Mouse (Mus musculus) olfactory bulb, adult 2 months (tissue): Measurements from ENCODE around the gene Cap2. TPM values are rescaled to one million over a fixed set of nuclear protein-coding genes. Genes with fewer than 3 reads are reported as not detected.

ENCODE experiments used
- H3K27ac ChIP-seq: fragments of 200-500 bp; 2 replicates; pipeline ENCODE4 v1.5.1; 2012; ENCODE audit warnings: low read depth, low read length; ENCODE audit not compliant: insufficient read depth
- H3K4me1 ChIP-seq: fragments of 200-500 bp; 2 replicates; pipeline ENCODE4 v1.6.1; 2012; ENCODE audit warnings: low read length; ENCODE audit not compliant: control insufficient read depth, insufficient read depth
- H3K4me3 ChIP-seq: fragments of 200-500 bp; 2 replicates; pipeline ENCODE4 v1.5.1; 2012; ENCODE audit warnings: mild to moderate bottlenecking, low read depth, low read length, moderate library complexity; ENCODE audit not compliant: insufficient read depth
- CTCF ChIP-seq: fragments of 200-500 bp; IDR thresholded peaks from 2 replicates; pipeline ENCODE4 v1.5.1; 2012; ENCODE audit warnings: low read depth, mild to moderate bottlenecking, low read length, moderate library complexity; ENCODE audit not compliant: insufficient read depth
- POLR2A ChIP-seq: fragments of 200-500 bp; IDR thresholded peaks from 2 replicates; pipeline ENCODE4 v1.6.1; 2012; ENCODE audit warnings: mild to moderate bottlenecking, low read depth, low read length, moderate library complexity; ENCODE audit not compliant: insufficient read depth
- WGBS: fragments of 180-500 bp; shearing (Covaris S2); methylation state at CpG from one replicate; pipeline ENCODE4 v1.1.7; 2018; 5-methylcytosine and 5-hydroxymethylcytosine counted together
- polyA plus RNA-seq: library from polyadenylated mRNA; stranded (reverse); fragments of >200 nt; gene quantifications from 2 replicates; pipeline ENCODE4 v1.2.4, GENCODE M21; 2012; ENCODE audit warnings: low replicate concordance; ENCODE audit not compliant: missing spikeins, insufficient read depth, insufficient read length

Gene Cap2
- polyA plus RNA-seq, 1 experiment = not detected

DNA sequence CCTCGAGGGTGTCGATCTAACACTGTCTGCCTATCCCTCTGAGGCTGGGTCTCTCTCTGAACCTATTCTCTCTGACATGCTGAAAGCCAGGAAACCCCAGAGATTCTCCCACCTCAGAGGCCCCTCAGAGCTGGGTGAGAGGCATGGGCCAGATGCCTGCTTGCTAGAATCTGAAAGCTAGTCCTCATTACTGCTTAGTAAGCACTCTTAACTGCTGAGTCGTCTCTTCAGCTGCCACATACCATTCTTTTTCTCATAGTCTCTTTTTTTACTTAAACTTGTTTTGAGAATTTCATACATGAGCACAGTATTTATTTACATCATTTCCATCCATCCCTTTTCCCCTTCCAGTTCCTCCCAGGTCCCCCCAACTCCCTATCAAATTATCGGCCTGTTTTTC is 89.2 kb downstream of the Cap2 start:
- H3K4me1 ChIP-seq = peaks cover 5% of the 10 kb centered on the region
- 95% methylated on average over 4 of the region's 4 CpGs for WGBS
- no peak overlapping the region for H3K4me3 ChIP-seq
- TF ChIP-seq POLR2A (no peak), CTCF (no peak)
- no peak overlapping the region for H3K27ac ChIP-seq

DNA sequence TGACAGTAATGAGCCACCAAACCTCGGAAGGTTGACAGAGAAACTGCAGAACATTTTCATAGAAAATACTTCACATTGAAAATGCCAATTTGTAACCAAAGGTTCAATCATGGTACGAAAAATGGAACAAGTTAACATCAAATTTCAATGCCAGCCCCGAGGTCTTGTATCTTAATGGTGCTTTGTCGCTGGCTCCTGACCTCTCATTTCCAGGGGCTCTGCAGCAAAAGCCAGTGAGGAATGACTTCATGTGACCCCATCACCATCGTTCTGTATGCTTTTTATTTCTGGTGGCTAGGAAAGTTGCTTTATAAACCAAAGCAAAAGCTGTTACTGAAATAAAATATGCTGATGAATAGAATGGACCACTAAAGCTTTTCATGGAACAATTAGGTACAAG is 99.0 kb downstream of the Cap2 start:
- TF ChIP-seq CTCF = no peak
- TF ChIP-seq POLR2A = no peak
- WGBS = 83% methylated on average over 5 of the region's 5 CpGs
- no peak overlapping the region for H3K4me3 ChIP-seq
- no peaks in the 10 kb centered on the region for H3K4me1 ChIP-seq
- no peak overlapping the region for H3K27ac ChIP-seq

DNA sequence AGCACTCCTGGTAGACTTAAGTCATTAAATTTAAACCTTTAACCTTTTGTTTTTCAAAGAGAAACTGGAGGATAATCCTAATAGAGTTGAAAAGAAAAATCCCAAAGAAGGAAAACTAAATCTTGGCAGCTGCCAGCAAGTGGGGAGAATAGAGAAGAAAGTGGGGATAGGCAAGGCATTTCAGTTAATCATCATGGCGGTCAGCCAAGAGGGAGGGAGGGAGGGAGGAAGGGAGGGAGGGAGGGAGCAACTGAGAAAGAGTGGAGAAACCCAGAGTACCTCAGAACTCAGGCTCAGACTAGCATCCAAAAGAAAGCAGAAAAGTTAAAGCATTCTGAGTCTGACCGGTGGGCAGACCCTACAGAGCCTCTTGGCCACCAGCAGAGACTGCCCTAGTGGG is 99.7 kb downstream of the Cap2 start:
- no peak for TF ChIP-seq CTCF
- no peak for TF ChIP-seq POLR2A
- H3K4me1 ChIP-seq = no peaks in the 10 kb centered on the region
- 36% methylated on average over 2 of the region's 2 CpGs for WGBS
- H3K27ac ChIP-seq = no peak overlapping the region
- no peak overlapping the region for H3K4me3 ChIP-seq

DNA sequence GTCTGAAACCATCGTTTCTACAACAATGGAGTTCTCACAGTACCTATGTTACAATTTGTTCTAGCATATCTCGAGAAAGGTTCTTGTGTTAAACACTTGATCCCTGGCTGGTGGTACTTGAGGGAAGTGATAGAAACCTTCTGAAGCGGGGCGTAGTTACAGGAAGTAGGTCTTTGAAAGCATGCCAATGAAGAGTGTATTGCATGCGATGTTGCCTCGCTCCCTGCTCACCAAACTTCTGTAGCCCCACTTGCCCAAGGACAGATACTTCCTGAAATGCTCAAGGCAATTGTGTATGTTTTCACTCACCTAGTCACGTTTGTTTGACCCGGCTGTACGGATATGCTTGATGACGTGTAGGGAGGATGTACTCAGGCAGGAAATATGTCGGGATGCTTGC is 101.0 kb downstream of the Cap2 start:
- TF ChIP-seq POLR2A (no peak), CTCF (no peak)
- H3K4me1 ChIP-seq = no peaks in the 10 kb centered on the region
- no peak overlapping the region for H3K4me3 ChIP-seq
- no peak overlapping the region for H3K27ac ChIP-seq
- 93% methylated on average over 11 of the region's 11 CpGs for WGBS

DNA sequence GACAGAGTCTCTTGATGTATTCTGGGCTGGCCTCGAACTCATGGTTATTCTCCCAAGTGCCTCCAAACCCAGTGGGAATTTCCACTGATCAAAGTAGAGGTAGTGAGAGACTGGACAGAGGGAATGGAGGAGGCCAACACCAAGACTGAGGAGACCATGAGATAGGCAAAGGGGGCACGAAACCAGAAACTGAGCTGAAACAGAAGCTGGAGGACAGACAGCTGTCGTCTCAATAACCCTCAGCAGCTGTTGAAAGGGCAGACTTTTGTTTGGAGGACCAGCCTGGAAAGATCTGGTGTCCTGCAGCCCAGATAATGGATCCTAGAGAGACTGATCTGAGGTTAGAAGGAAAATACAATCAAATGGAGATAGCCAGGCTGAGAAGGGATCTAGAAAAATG is 109.4 kb downstream of the Cap2 start:
- WGBS = 92% methylated on average over 3 of the region's 3 CpGs
- Histone ChIP-seq H3K27ac (no peak overlapping the region), H3K4me1 (no peaks in the 10 kb centered on the region), H3K4me3 (no peak overlapping the region)
- TF ChIP-seq POLR2A = no peak
- no peak for TF ChIP-seq CTCF

DNA sequence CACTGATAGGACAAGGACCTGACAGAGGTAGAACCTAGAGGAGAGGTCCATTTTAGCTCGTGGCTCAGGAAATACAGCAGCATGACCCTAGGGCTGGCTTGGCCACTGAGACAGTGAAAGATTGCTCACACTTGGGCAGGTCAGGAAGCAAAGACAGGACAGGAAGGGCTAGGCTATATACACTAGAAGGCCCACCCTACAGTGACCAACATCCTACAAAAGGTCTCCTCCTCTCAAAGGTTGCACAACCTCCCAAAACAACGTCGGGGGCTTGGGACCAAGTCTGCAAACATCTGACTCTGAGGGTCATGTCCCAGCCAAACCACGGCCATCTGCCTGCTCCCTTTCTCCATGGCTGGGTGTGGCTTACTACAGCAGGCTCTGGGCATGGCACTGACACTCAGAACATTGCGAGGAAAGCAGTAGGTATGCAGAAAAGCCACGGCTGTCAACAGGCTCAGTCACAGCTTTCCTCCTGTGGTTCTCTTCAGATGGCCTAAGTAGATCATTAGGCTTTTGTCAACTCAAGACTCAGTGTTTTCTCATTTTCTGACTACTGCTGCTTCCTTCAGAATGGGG is 112.1 kb downstream of the Cap2 start:
- TF ChIP-seq CTCF (no peak), POLR2A (no peak)
- Histone ChIP-seq H3K4me1 (no peaks in the 10 kb centered on the region), H3K27ac (no peak overlapping the region), H3K4me3 (no peak overlapping the region)
- WGBS = 85% methylated on average over 6 of the region's 6 CpGs

DNA sequence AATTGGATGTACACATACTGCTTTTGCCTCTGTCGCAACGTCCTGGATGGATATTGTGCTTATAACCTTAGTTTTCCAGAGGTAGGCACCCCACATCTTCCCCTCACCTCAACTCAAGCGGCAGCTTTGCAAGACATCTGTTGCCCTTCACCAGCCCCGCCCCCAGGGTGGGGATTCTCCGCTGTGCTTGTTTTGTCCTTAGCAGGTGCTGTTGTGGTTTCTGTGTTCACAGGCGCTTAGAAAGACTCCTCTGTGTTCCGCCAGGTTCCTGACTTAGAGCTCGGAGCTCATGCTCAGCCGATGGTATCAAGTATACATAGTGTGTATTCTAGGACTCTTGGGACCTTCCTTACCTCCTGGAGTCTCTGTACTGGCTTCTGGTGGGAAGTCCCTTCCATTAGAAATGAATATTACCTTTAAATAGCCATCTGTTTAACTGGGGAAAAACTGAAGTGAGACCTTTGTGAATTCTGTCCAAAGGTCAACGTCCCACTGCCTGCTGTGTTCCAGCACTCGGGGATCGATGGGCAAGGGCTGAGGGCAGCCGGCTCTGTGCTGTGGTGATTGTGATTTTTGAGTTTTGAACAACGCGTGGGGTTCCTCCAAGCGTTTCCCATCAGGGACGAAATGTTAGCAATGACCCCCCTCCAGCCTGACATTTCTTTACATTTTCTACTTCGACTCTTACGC is 115.2 kb downstream of the Cap2 start:
- 94% methylated on average over 19 of the region's 19 CpGs for WGBS
- TF ChIP-seq POLR2A (no peak), CTCF (no peak)
- Histone ChIP-seq H3K4me3 (no peak overlapping the region), H3K27ac (no peak overlapping the region), H3K4me1 (peaks cover 7% of the 10 kb centered on the region)

DNA sequence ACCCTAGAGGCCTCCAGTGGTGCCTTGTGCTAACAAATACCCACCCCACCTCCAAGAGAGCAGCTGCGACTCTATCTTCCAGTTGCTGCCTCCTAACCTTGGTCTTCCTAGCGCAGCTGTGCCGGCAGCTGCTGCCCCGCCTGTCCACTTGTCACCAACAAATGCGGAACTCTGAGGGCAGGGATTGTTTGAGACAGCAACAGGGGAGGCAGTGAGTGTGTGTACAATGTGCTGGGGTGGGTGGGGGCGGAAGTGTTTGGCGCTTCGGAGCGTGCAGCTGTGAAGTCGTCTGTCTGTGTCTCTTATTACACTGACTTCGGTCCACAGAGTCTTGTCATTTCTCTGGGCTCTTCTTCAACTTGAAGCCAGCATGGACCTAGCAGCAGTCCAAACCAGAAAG is 118.0 kb downstream of the Cap2 start:
- Histone ChIP-seq H3K27ac (no peak overlapping the region), H3K4me1 (peaks cover 7% of the 10 kb centered on the region), H3K4me3 (no peak overlapping the region)
- 21% methylated on average over 11 of the region's 11 CpGs for WGBS
- TF ChIP-seq POLR2A (no peak), CTCF (no peak)

DNA sequence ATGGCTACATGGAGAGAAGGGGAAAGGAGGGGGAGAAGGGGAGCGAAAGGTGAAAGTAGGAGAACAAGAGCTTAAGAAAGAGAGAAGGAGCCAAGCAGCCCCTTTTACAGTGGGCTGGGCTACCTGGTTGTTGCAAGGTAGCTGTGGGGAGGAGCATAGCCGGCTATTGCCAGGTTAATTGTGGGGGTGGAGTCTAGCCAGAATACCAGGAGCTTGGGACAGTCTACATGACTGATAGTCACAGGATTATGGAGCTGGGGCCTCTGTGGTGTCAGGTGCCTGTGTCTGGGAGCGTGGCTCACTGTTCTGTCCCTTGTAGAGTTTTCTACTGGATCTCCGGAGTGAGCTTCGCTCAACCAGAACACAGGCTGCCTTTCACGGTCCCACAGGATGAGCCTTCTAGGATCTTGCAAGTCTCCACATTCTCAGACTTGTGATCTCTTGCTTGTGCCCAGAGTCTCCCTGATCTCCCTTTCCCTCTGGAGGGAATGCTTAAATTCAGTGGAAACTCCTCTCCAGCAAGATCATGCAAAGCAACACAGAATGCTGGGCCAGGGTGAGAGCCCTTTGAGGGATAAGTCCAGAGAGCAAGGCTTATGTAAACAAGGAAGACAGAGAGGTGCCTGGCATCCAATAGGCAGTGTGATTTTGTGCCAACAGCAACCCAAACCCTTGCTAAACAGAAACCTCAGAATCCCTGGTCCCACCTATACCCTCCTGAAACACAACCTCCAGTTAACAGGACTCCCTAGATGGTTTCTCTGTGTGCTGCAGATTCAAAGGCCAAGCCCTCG is 119.5 kb downstream of the Cap2 start:
- peaks cover 7% of the 10 kb centered on the region for H3K4me1 ChIP-seq
- H3K27ac ChIP-seq = no peak overlapping the region
- WGBS = 94% methylated on average over 7 of the region's 7 CpGs
- no peak overlapping the region for H3K4me3 ChIP-seq
- TF ChIP-seq CTCF (no peak), POLR2A (no peak)
